In genomic region chr2:38339910-38340625, GRCm38 (mm10) we compare ENCODE assay signal across 9 mouse cellular contexts. TPM values are rescaled to one million over a fixed set of nuclear protein-coding genes. Genes with fewer than 3 reads are reported as not detected.
DNase-seq lines count a peak whose midpoint lies in the region; ATAC-seq lines count a peak whose summit lies in the region.
"Had no signal": no experiment of that assay in that cellular context is flagged by ENCODE, and none has a peak within 500 bp of the region (broad histone marks: within the 10 kb centered on the region; RNA-seq: fewer than 3 reads in every experiment).

No protein-coding gene starts in this region.

- H3K27ac ChIP-seq in heart, embryonic 12.5 days (ENCODE audit: poor library complexity, severe bottlenecking): no peak overlapping the region
- no peak overlapping the region; the same call in 1 of the 2 replicates for H3K27ac ChIP-seq in hindbrain, embryonic 16.5 days (ENCODE audit: low read depth, low read length)
- H3K27ac ChIP-seq in midbrain, embryonic 16.5 days (ENCODE audit: low read length): peak overlapping the region; percentile 97

- H3K4me2 ChIP-seq in heart, embryonic 12.5 days: peak overlapping the region; percentile 96
- peak overlapping the region; percentile 75 for H3K4me2 ChIP-seq in hindbrain, embryonic 16.5 days (ENCODE audit: low read length)
- peak overlapping the region; percentile 78 for H3K4me2 ChIP-seq in midbrain, embryonic 16.5 days (ENCODE audit: low read length)

- H3K4me1 ChIP-seq in heart, embryonic 12.5 days (replicated peaks): peaks cover 20% of the 10 kb centered on the region
- H3K4me1 ChIP-seq in hindbrain, embryonic 16.5 days (ENCODE audit: control insufficient read depth, insufficient read depth, low read depth, low read length): peaks cover 12% of the 10 kb centered on the region; the same call in 1 of the 2 replicates
- peaks cover 10% of the 10 kb centered on the region for H3K4me1 ChIP-seq in midbrain, embryonic 16.5 days (ENCODE audit: control insufficient read depth, insufficient read depth, low read length)

- DNase-seq in heart, postnatal 4 days: no peak
- DNase-seq in embryo, embryonic 11 days: peak; percentile 37
- no peak for DNase-seq in right cerebral cortex, postnatal 36 days (ENCODE audit: low spot score in 2 of 2)
- DNase-seq in cerebellum, postnatal 14 days: no peak
- DNase-seq in layer of hippocampus, adult 8-10 months (ENCODE audit: low spot score in 2 of 2): no peak

- peak overlapping the region; percentile 62 for H3K4me3 ChIP-seq in heart, embryonic 12.5 days
- peak overlapping the region; percentile 47 for H3K4me3 ChIP-seq in hindbrain, embryonic 16.5 days (ENCODE audit: low read length)
- peak overlapping the region; percentile 60 for H3K4me3 ChIP-seq in midbrain, embryonic 16.5 days (ENCODE audit: low read depth, low read length)

- no peak for ATAC-seq in heart, embryonic 12.5 days (ENCODE audit: insufficient number of reproducible peaks, low FRiP score)
- ATAC-seq in hindbrain, embryonic 16.5 days: no peak
- ATAC-seq in midbrain, embryonic 16.5 days: no peak

- H3K9me3 ChIP-seq in heart, embryonic 12.5 days (replicated peaks): no peaks in the 10 kb centered on the region
- no peaks in the 10 kb centered on the region for H3K9me3 ChIP-seq in hindbrain, embryonic 16.5 days (ENCODE audit: control insufficient read depth, low read length)
- H3K9me3 ChIP-seq in midbrain, embryonic 16.5 days (replicated peaks; ENCODE audit: control insufficient read depth, low read length, poor library complexity, severe bottlenecking): no peaks in the 10 kb centered on the region

- WGBS in heart, embryonic 12.5 days: 2% methylated on average over 9 of the region's 9 CpGs
- 2% methylated on average over 9 of the region's 9 CpGs for WGBS in hindbrain, embryonic 16.5 days
- 1% methylated on average over 9 of the region's 9 CpGs for WGBS in midbrain, embryonic 16.5 days

- H3K9ac ChIP-seq in heart, embryonic 12.5 days: peak overlapping the region; percentile 70; the same call in 1 of the 2 replicates
- H3K9ac ChIP-seq in hindbrain, embryonic 16.5 days (ENCODE audit: low read depth, low read length): peak overlapping the region; percentile 65
- H3K9ac ChIP-seq in midbrain, embryonic 16.5 days (ENCODE audit: low read depth, low read length): peak overlapping the region; percentile 95

- peaks cover 93% of the 10 kb centered on the region for H3K27me3 ChIP-seq in heart, embryonic 12.5 days (replicated peaks)
- H3K27me3 ChIP-seq in hindbrain, embryonic 16.5 days (replicated peaks; ENCODE audit: control insufficient read depth, insufficient read depth, low read length): peaks cover 66% of the 10 kb centered on the region
- H3K27me3 ChIP-seq in midbrain, embryonic 16.5 days (ENCODE audit: control insufficient read depth, insufficient read depth, low read depth, low read length): peaks cover 43% of the 10 kb centered on the region

- no peaks in the 10 kb centered on the region for H3K36me3 ChIP-seq in heart, embryonic 12.5 days
- H3K36me3 ChIP-seq in hindbrain, embryonic 16.5 days (ENCODE audit: control insufficient read depth, insufficient read depth, low read length): no peaks in the 10 kb centered on the region
- no peaks in the 10 kb centered on the region for H3K36me3 ChIP-seq in midbrain, embryonic 16.5 days (ENCODE audit: control insufficient read depth, insufficient read depth, low read length)

RNA-seq across cellular contexts. Expression of gene Lhx2, which starts 1.0 kb away (rescaled TPM):
- polyA plus RNA-seq in heart, embryonic 12.5 days (2016; fragmentation: Nextera tagmentation; extraction: Ambion mirVana): 0.36 and 0.70 TPM in 2 replicates
- total RNA-seq in heart, postnatal 4 days (2021): 1 to 10 TPM in 1 of 2 experiments, under 1 TPM in 1; 0.29 to 1.2 TPM
- 6.8 and 9.2 TPM in 2 replicates for polyA plus RNA-seq in hindbrain, embryonic 16.5 days (2015; fragmentation: Nextera tagmentation; extraction: Ambion mirVana)
- polyA plus RNA-seq in midbrain, embryonic 16.5 days (2015; fragmentation: Nextera tagmentation; extraction: Ambion mirVana): 37.1 and 44.3 TPM in 2 replicates
- 10 to 100 TPM; 67.2 to 84.6 (median 74.4) TPM for total RNA-seq in layer of hippocampus, adult 8-10 months (2022)
- total RNA-seq: common myeloid progenitor, adult 5-6 weeks had no signal

RNA-seq across cellular contexts. Expression of gene Dennd1a, which starts 52.9 kb away (rescaled TPM):
- 14.8 and 15.8 TPM in 2 replicates for polyA plus RNA-seq in heart, embryonic 12.5 days (2016; fragmentation: Nextera tagmentation; extraction: Ambion mirVana)
- 10 to 100 TPM; 31.3 to 31.6 TPM for total RNA-seq in heart, postnatal 4 days (2021)
- 15.4 and 20.0 TPM in 2 replicates for polyA plus RNA-seq in hindbrain, embryonic 16.5 days (2015; fragmentation: Nextera tagmentation; extraction: Ambion mirVana)
- polyA plus RNA-seq in midbrain, embryonic 16.5 days (2015; fragmentation: Nextera tagmentation; extraction: Ambion mirVana): 18.9 and 21.7 TPM in 2 replicates
- total RNA-seq in layer of hippocampus, adult 8-10 months (2022): 10 to 100 TPM; 70.3 to 95.1 (median 85.8) TPM
